9 mouse cellular contexts compared by ENCODE assay signal in genomic region chr11:54903940-54904706, GRCm38 (mm10). TPM values are rescaled to one million over a fixed set of nuclear protein-coding genes. Genes with fewer than 3 reads are reported as not detected.
DNase-seq lines count a peak whose midpoint lies in the region; ATAC-seq and TF ChIP-seq lines count a peak whose summit lies in the region.
"Had no signal": no experiment of that assay in that cellular context is flagged by ENCODE, and none has a peak within 500 bp of the region (broad histone marks: within the 10 kb centered on the region; RNA-seq: fewer than 3 reads in every experiment).

No protein-coding gene starts in this region.

- H3K9ac ChIP-seq in midbrain, postnatal 0 days (replicated peaks; ENCODE audit: low read length, poor library complexity, severe bottlenecking): no peak overlapping the region
- no peak overlapping the region for H3K9ac ChIP-seq in midbrain, embryonic 16.5 days (ENCODE audit: low read depth, low read length)
- H3K9ac ChIP-seq in hindbrain, embryonic 14.5 days: no peak overlapping the region
- no peak overlapping the region for H3K9ac ChIP-seq in lung, embryonic 14.5 days

- no peak overlapping the region for H3K27ac ChIP-seq in midbrain, postnatal 0 days (ENCODE audit: low read depth, low read length)
- H3K27ac ChIP-seq in midbrain, embryonic 16.5 days (ENCODE audit: low read length): no peak overlapping the region
- no peak overlapping the region for H3K27ac ChIP-seq in hindbrain, embryonic 14.5 days
- H3K27ac ChIP-seq in lung, embryonic 14.5 days (ENCODE audit: low read depth): peak overlapping the region; percentile 63

- no peaks in the 10 kb centered on the region for H3K36me3 ChIP-seq in midbrain, postnatal 0 days (ENCODE audit: insufficient read depth, low read length)
- H3K36me3 ChIP-seq in midbrain, embryonic 16.5 days (ENCODE audit: control insufficient read depth, insufficient read depth, low read length): no peaks in the 10 kb centered on the region
- 0 out of 2 replicates have a peak, but pooled peaks cover 5% of the 10 kb centered on the region for H3K36me3 ChIP-seq in hindbrain, embryonic 14.5 days (replicated peaks; ENCODE audit: control insufficient read depth, insufficient read depth)
- peaks cover 15% of the 10 kb centered on the region; the same call in 1 of the 2 replicates for H3K36me3 ChIP-seq in lung, embryonic 14.5 days (ENCODE audit: insufficient read depth)

- peaks cover 2% of the 10 kb centered on the region; the same call in 1 of the 2 replicates for H3K4me1 ChIP-seq in midbrain, postnatal 0 days (ENCODE audit: insufficient read depth, low read length)
- peaks cover 8% of the 10 kb centered on the region; the same call in 1 of the 2 replicates for H3K4me1 ChIP-seq in midbrain, embryonic 16.5 days (ENCODE audit: control insufficient read depth, insufficient read depth, low read length)
- H3K4me1 ChIP-seq in hindbrain, embryonic 14.5 days (replicated peaks; ENCODE audit: control insufficient read depth, insufficient read depth, low read length): peaks cover 11% of the 10 kb centered on the region
- H3K4me1 ChIP-seq in lung, embryonic 14.5 days (ENCODE audit: insufficient read depth): peaks cover 6% of the 10 kb centered on the region; the same call in 1 of the 2 replicates

- intact Hi-C loops in left cerebral cortex, postnatal 36 days (cut with DNase I): no loop called here

- no peak overlapping the region for H3K4me2 ChIP-seq in midbrain, postnatal 0 days (ENCODE audit: low read depth, low read length, poor library complexity, severe bottlenecking)
- no peak overlapping the region for H3K4me2 ChIP-seq in midbrain, embryonic 16.5 days (ENCODE audit: low read length)
- peak overlapping the region; percentile 86; the same call in 1 of the 2 replicates for H3K4me2 ChIP-seq in hindbrain, embryonic 14.5 days (replicated peaks)
- peak overlapping the region; percentile 78 for H3K4me2 ChIP-seq in lung, embryonic 14.5 days

- no peak overlapping the region for H3K4me3 ChIP-seq in midbrain, postnatal 0 days (ENCODE audit: low read depth, low read length)
- H3K4me3 ChIP-seq in midbrain, embryonic 16.5 days (ENCODE audit: low read depth, low read length): no peak overlapping the region
- H3K4me3 ChIP-seq in hindbrain, embryonic 14.5 days (replicated peaks; ENCODE audit: low read length): no peak overlapping the region
- peak overlapping the region; percentile 49; the same call in 1 of the 2 replicates for H3K4me3 ChIP-seq in lung, embryonic 14.5 days (ENCODE audit: low read depth, low read length)

- WGBS in midbrain, postnatal 0 days: 56% methylated on average over 4 of the region's 4 CpGs
- WGBS in midbrain, embryonic 16.5 days: 53% methylated on average over 4 of the region's 4 CpGs
- WGBS in hindbrain, embryonic 14.5 days: 36% methylated on average over 4 of the region's 4 CpGs
- 18% methylated on average over 4 of the region's 4 CpGs for WGBS in lung, embryonic 14.5 days

- peak; percentile 52; the same call in 1 of the 2 replicates for ATAC-seq in midbrain, postnatal 0 days (ENCODE audit: low FRiP score)
- ATAC-seq in midbrain, embryonic 16.5 days: no peak
- ATAC-seq in hindbrain, embryonic 14.5 days (ENCODE audit: low FRiP score): peak; percentile 51; the same call in 1 of the 2 replicates
- ATAC-seq in lung, embryonic 14.5 days (ENCODE audit: insufficient read depth): peak; percentile 75

- H3K27me3 ChIP-seq in midbrain, postnatal 0 days (ENCODE audit: insufficient read depth, low read length): no peaks in the 10 kb centered on the region
- no peaks in the 10 kb centered on the region for H3K27me3 ChIP-seq in midbrain, embryonic 16.5 days (ENCODE audit: control insufficient read depth, insufficient read depth, low read depth, low read length)
- H3K27me3 ChIP-seq in hindbrain, embryonic 14.5 days (ENCODE audit: control insufficient read depth, insufficient read depth, low read length): no peaks in the 10 kb centered on the region; the same call in 1 of the 2 replicates
- H3K27me3 ChIP-seq in lung, embryonic 14.5 days (ENCODE audit: insufficient read depth, low read length): no peaks in the 10 kb centered on the region

- DNase-seq in midbrain, postnatal 0 days (ENCODE audit: low spot score): peak; percentile 71
- no peak for DNase-seq in hindbrain, embryonic 14.5 days (ENCODE audit: low spot score)
- DNase-seq in lung, embryonic 14.5 days: peak; percentile 82
- DNase-seq in yolk sac, embryonic 10.5 days (ENCODE audit: low spot score): peak; percentile 73
- no peak for DNase-seq in left cerebral cortex, postnatal 36 days (ENCODE audit: low spot score in 2 of 2)
- DNase-seq in right cerebral cortex, adult 18-20 months: no peak
- no peak for DNase-seq in right cerebral cortex, postnatal 4 days

- no peaks in the 10 kb centered on the region for H3K9me3 ChIP-seq in midbrain, postnatal 0 days (ENCODE audit: low read length)
- no peaks in the 10 kb centered on the region for H3K9me3 ChIP-seq in midbrain, embryonic 16.5 days (replicated peaks; ENCODE audit: control insufficient read depth, low read length, poor library complexity, severe bottlenecking)
- no peaks in the 10 kb centered on the region for H3K9me3 ChIP-seq in hindbrain, embryonic 14.5 days (ENCODE audit: control insufficient read depth, low read length)
- no peaks in the 10 kb centered on the region for H3K9me3 ChIP-seq in lung, embryonic 14.5 days (ENCODE audit: low read depth, low read length)
- H3K9me3 ChIP-seq: G1E had no signal

- no peak for TF ChIP-seq CTCF in midbrain, postnatal 0 days (IDR thresholded peaks at IDR 0.05)
- no peak for TF ChIP-seq CTCF in lung, embryonic 14.5 days (IDR thresholded peaks at IDR 0.05; ENCODE audit: low read depth)

RNA-seq across cellular contexts. Expression of gene Gpx3, which starts 1.9 kb away (rescaled TPM):
- total RNA-seq in midbrain, postnatal 0 days (2014; rRNA removed): 14.6 and 23.1 TPM in 2 replicates
- 69.3 and 70.3 TPM in 2 replicates for polyA plus RNA-seq in midbrain, postnatal 0 days (2015; fragmentation: Nextera tagmentation; extraction: Ambion mirVana)
- polyA plus RNA-seq in midbrain, embryonic 16.5 days (2015; fragmentation: Nextera tagmentation; extraction: Ambion mirVana): 29.4 and 40.5 TPM in 2 replicates
- 67.6 and 73.6 TPM in 2 replicates for polyA plus RNA-seq in hindbrain, embryonic 14.5 days (2014; fragmentation: Nextera tagmentation; extraction: Ambion mirVana)
- 144 and 164 TPM in 2 replicates for polyA plus RNA-seq in lung, embryonic 14.5 days (2014; fragmentation: Nextera tagmentation; extraction: Ambion mirVana)
- 1 to 10 TPM; 7.9 to 8.9 TPM for total RNA-seq in left cerebral cortex, postnatal 36 days (2021)
- total RNA-seq: G1E had no signal
- polyA plus RNA-seq: G1E had no signal

RNA-seq across cellular contexts. Expression of gene Hint1, which starts 37.9 kb away (rescaled TPM):
- total RNA-seq in midbrain, postnatal 0 days (2014; rRNA removed): 475 and 586 TPM in 2 replicates
- polyA plus RNA-seq in midbrain, postnatal 0 days (2015; fragmentation: Nextera tagmentation; extraction: Ambion mirVana): 1,006 and 1,130 TPM in 2 replicates
- polyA plus RNA-seq in midbrain, embryonic 16.5 days (2015; fragmentation: Nextera tagmentation; extraction: Ambion mirVana): 731 and 741 TPM in 2 replicates
- 791 and 878 TPM in 2 replicates for polyA plus RNA-seq in hindbrain, embryonic 14.5 days (2014; fragmentation: Nextera tagmentation; extraction: Ambion mirVana)
- polyA plus RNA-seq in lung, embryonic 14.5 days (2014; fragmentation: Nextera tagmentation; extraction: Ambion mirVana): 690 and 743 TPM in 2 replicates
- 100 to 1,000 TPM; 231 to 246 TPM for total RNA-seq in left cerebral cortex, postnatal 36 days (2021)

RNA-seq across cellular contexts. Expression of gene Lyrm7, which starts 43.4 kb away (rescaled TPM):
- total RNA-seq in midbrain, postnatal 0 days (2014; rRNA removed): 3.2 and 5.2 TPM in 2 replicates
- polyA plus RNA-seq in midbrain, postnatal 0 days (2015; fragmentation: Nextera tagmentation; extraction: Ambion mirVana): 7.9 and 8.8 TPM in 2 replicates
- 10.5 and 15.1 TPM in 2 replicates for polyA plus RNA-seq in midbrain, embryonic 16.5 days (2015; fragmentation: Nextera tagmentation; extraction: Ambion mirVana)
- polyA plus RNA-seq in hindbrain, embryonic 14.5 days (2014; fragmentation: Nextera tagmentation; extraction: Ambion mirVana): 11.8 and 12.6 TPM in 2 replicates
- polyA plus RNA-seq in lung, embryonic 14.5 days (2014; fragmentation: Nextera tagmentation; extraction: Ambion mirVana): 7.9 and 8.0 TPM in 2 replicates
- 10 to 100 TPM; 29.0 to 32.0 TPM for total RNA-seq in left cerebral cortex, postnatal 36 days (2021)

RNA-seq across cellular contexts. Expression of gene Tnip1, which starts 58.6 kb away (rescaled TPM):
- total RNA-seq in midbrain, postnatal 0 days (2014; rRNA removed): 19.2 and 20.9 TPM in 2 replicates
- polyA plus RNA-seq in midbrain, postnatal 0 days (2015; fragmentation: Nextera tagmentation; extraction: Ambion mirVana): 17.0 and 17.2 TPM in 2 replicates
- polyA plus RNA-seq in midbrain, embryonic 16.5 days (2015; fragmentation: Nextera tagmentation; extraction: Ambion mirVana): 16.4 and 17.4 TPM in 2 replicates
- 15.8 and 17.0 TPM in 2 replicates for polyA plus RNA-seq in hindbrain, embryonic 14.5 days (2014; fragmentation: Nextera tagmentation; extraction: Ambion mirVana)
- polyA plus RNA-seq in lung, embryonic 14.5 days (2014; fragmentation: Nextera tagmentation; extraction: Ambion mirVana): 13.2 and 14.3 TPM in 2 replicates
- total RNA-seq in left cerebral cortex, postnatal 36 days (2021): 10 to 100 TPM; 37.5 to 42.0 TPM

Comparison
In these comparisons a context has a peak if more than half of its experiments do, and no peak if none do; other contexts are left out.
1. DNase-seq: peak in midbrain, postnatal 0 days (single experiment), lung, embryonic 14.5 days (single experiment) and yolk sac, embryonic 10.5 days (single experiment); none in hindbrain, embryonic 14.5 days (single experiment), left cerebral cortex, postnatal 36 days (0 of 2), right cerebral cortex, adult 18-20 months (single experiment) and right cerebral cortex, postnatal 4 days (single experiment).
2. H3K4me2 ChIP-seq: peak in hindbrain, embryonic 14.5 days (single experiment) and lung, embryonic 14.5 days (single experiment); none in midbrain, postnatal 0 days (single experiment) and midbrain, embryonic 16.5 days (single experiment).